Mouse (Mus musculus): ENCODE measurements around the gene Ube2cbp.

DNA sequence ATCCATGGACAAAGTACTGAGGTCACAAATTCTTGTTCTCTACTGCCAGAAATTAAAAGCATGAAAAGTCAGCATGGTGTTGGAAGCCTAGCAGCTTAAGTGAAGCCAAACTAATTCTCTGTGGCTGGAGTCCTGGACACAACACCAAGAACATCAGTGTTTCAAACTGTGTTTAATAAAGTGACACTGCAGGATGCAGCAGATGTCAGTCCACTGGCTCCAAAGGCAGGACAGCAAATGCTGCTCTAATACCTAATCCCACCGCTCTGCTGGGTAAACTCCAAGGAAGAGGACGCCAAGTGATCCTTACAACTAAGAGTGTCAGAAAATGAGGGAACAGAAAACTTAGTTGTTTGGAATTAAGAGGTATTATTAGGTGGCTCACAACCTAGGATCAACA, 158.2 kb downstream of the Ube2cbp start:
- no peak for TF ChIP-seq CTCF (IDR thresholded peaks at IDR 0.05; ENCODE audit: insufficient read depth, low read length)
- no peak for TF ChIP-seq POLR2A (IDR thresholded peaks at IDR 0.05; ENCODE audit: borderline replicate concordance, extremely low read depth, low read depth, low read length)
